Mouse (Mus musculus): ENCODE measurements at regions not wholly inside any gene's neighbourhood (a gene's known extent, or its start where the extent isn't known, plus 50 kb on each side); places are given as distances from the start of the nearest gene placed in this dataset.

- TF ChIP-seq CTCF (IDR thresholded peaks at IDR 0.05; ENCODE audit: control insufficient read depth, insufficient read depth, insufficient read length): no peak
- TF ChIP-seq MAX (IDR thresholded peaks at IDR 0.05): no peak
- no peak for TF ChIP-seq USF1 (IDR thresholded peaks at IDR 0.05; ENCODE audit: low read depth)
- TF ChIP-seq CEBPB (IDR thresholded peaks at IDR 0.05; ENCODE audit: low read depth): no peak
- TF ChIP-seq MYOD1 (IDR thresholded peaks at IDR 0.05; ENCODE audit: control insufficient read depth, insufficient read length, low read depth): no peak
Observed at GRCm38 (mm10) chr1:120762921-120763595, 160.8 kb downstream of the En1 start.
